Mouse (Mus musculus): ENCODE data around the gene Gm20388. TPM values are rescaled to one million over a fixed set of nuclear protein-coding genes. Genes with fewer than 3 reads are reported as not detected.

Gm20388 gene
- polyA plus RNA-seq, 1 experiment = 18.7 TPM

- H3K4me1 ChIP-seq (ENCODE audit: control insufficient read depth, insufficient read depth, low read length) = peaks cover 45% of the 10 kb centered on the region
- TF ChIP-seq POLR2A (IDR thresholded peaks at IDR 0.05; ENCODE audit: borderline replicate concordance, insufficient read depth, low read length) = no peak
- TF ChIP-seq CTCF (IDR thresholded peaks at IDR 0.05; ENCODE audit: borderline replicate concordance, insufficient read depth, low read depth, low read length) = peak; percentile 45; the same call in 1 of the 2 replicates
- DNase-seq = peak; percentile 53 to 59
- no peaks in the 10 kb centered on the region for H3K27me3 ChIP-seq (ENCODE audit: control insufficient read depth, insufficient read depth, low read length)
- H3K4me3 ChIP-seq (replicated peaks; ENCODE audit: insufficient read depth, low read depth, low read length) = no peak overlapping the region
- no peak overlapping the region for H3K27ac ChIP-seq (ENCODE audit: insufficient read depth, low read length)
- WGBS = 34% methylated on average over 33 of the region's 33 CpGs
Measured at GRCm38 (mm10) chr8:120416522-120417394, 506.1 kb downstream of the Gm20388 start.

DNA sequence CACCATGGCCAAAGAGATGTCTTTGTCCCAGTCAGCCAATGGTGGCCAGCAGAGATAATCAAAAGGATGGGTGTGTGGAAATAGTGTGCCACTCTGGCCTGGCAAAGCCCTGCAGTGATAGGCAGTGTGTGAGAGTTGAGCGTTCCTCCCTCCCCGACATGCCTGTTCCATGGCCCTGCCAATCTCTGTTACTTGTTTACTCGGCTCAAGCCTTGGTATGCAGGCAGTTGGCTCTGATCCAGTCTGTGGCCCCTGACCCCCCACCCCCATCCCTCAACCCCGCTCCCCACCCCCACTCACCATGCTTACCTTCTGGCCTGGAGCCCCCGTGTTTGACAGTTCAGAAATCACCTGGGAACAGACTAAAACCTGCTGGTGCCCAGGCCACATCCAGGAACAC, 507.5 kb downstream of the Gm20388 start:
- H3K4me1 ChIP-seq (ENCODE audit: control insufficient read depth, insufficient read depth, low read length) = peaks cover 30% of the 10 kb centered on the region
- WGBS = 81% methylated on average over 5 of the region's 5 CpGs

DNA sequence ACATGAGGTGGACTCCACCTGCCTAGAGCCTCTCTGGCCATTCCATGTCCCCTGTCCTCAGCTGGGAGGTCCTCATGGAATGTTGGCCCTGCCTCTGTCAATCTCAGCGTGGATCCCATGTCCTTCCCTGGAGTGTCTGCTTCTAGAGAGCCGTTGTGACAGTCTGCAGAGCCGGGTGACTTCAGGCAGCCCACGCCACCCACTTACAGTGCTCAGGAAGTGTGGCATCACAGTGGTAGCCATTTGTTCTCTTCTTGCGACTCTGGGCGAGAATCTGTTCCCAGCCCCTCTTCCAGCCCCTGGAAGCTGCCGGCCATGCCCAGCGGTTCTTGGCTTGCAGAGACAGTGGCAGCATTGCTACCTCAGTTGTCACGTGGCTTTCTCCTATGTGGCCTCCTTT, 509.0 kb downstream of the Gm20388 start:
- peaks cover 21% of the 10 kb centered on the region for H3K4me1 ChIP-seq (ENCODE audit: control insufficient read depth, insufficient read depth, low read length)
- no peak for DNase-seq
- no peaks in the 10 kb centered on the region for H3K27me3 ChIP-seq (ENCODE audit: control insufficient read depth, insufficient read depth, low read length)
- TF ChIP-seq POLR2A (IDR thresholded peaks at IDR 0.05; ENCODE audit: borderline replicate concordance, insufficient read depth, low read length) (no peak), CTCF (IDR thresholded peaks at IDR 0.05; ENCODE audit: borderline replicate concordance, insufficient read depth, low read depth, low read length) (no peak)
- 85% methylated on average over 9 of the region's 9 CpGs for WGBS
- H3K4me3 ChIP-seq (replicated peaks; ENCODE audit: insufficient read depth, low read depth, low read length) = no peak overlapping the region
- H3K27ac ChIP-seq (ENCODE audit: insufficient read depth, low read length) = no peak overlapping the region

More for the DNA sequence above, 507.5 kb downstream of the Gm20388 start:
- Histone ChIP-seq H3K4me3 (replicated peaks; ENCODE audit: insufficient read depth, low read depth, low read length) (no peak overlapping the region), H3K27me3 (ENCODE audit: control insufficient read depth, insufficient read depth, low read length) (no peaks in the 10 kb centered on the region), H3K27ac (ENCODE audit: insufficient read depth, low read length) (no peak overlapping the region)
- DNase-seq = no peak
- TF ChIP-seq POLR2A (IDR thresholded peaks at IDR 0.05; ENCODE audit: borderline replicate concordance, insufficient read depth, low read length) (no peak), CTCF (IDR thresholded peaks at IDR 0.05; ENCODE audit: borderline replicate concordance, insufficient read depth, low read depth, low read length) (no peak)

GRCm38 (mm10) chr8:120420226-120420625, 509.6 kb downstream of the Gm20388 start:
- H3K27me3 ChIP-seq (ENCODE audit: control insufficient read depth, insufficient read depth, low read length) = no peaks in the 10 kb centered on the region
- peaks cover 21% of the 10 kb centered on the region for H3K4me1 ChIP-seq (ENCODE audit: control insufficient read depth, insufficient read depth, low read length)

GRCm38 (mm10) chr8:120421638-120422037, 511.0 kb downstream of the Gm20388 start:
- H3K4me1 ChIP-seq (ENCODE audit: control insufficient read depth, insufficient read depth, low read length) = peaks cover 22% of the 10 kb centered on the region
- no peak overlapping the region for H3K27ac ChIP-seq (ENCODE audit: insufficient read depth, low read length)
- WGBS = 70% methylated on average over 9 of the region's 9 CpGs
- no peak for DNase-seq
- no peaks in the 10 kb centered on the region for H3K27me3 ChIP-seq (ENCODE audit: control insufficient read depth, insufficient read depth, low read length)
- TF ChIP-seq POLR2A (IDR thresholded peaks at IDR 0.05; ENCODE audit: borderline replicate concordance, insufficient read depth, low read length) = no peak
- no peak for TF ChIP-seq CTCF (IDR thresholded peaks at IDR 0.05; ENCODE audit: borderline replicate concordance, insufficient read depth, low read depth, low read length)
- H3K4me3 ChIP-seq (replicated peaks; ENCODE audit: insufficient read depth, low read depth, low read length) = no peak overlapping the region

More at GRCm38 (mm10) chr8:120420226-120420625, 509.6 kb downstream of the Gm20388 start:
- no peak overlapping the region for H3K4me3 ChIP-seq (replicated peaks; ENCODE audit: insufficient read depth, low read depth, low read length)
- no peak for DNase-seq
- no peak for TF ChIP-seq CTCF (IDR thresholded peaks at IDR 0.05; ENCODE audit: borderline replicate concordance, insufficient read depth, low read depth, low read length)
- TF ChIP-seq POLR2A (IDR thresholded peaks at IDR 0.05; ENCODE audit: borderline replicate concordance, insufficient read depth, low read length) = no peak
- 91% methylated on average over 5 of the region's 5 CpGs for WGBS
- H3K27ac ChIP-seq (ENCODE audit: insufficient read depth, low read length) = no peak overlapping the region

GRCm38 (mm10) chr8:120422236-120422635, 511.6 kb downstream of the Gm20388 start:
- 95% methylated on average over 8 of the region's 8 CpGs for WGBS
- TF ChIP-seq POLR2A (IDR thresholded peaks at IDR 0.05; ENCODE audit: borderline replicate concordance, insufficient read depth, low read length) (no peak), CTCF (IDR thresholded peaks at IDR 0.05; ENCODE audit: borderline replicate concordance, insufficient read depth, low read depth, low read length) (no peak)
- peaks cover 23% of the 10 kb centered on the region for H3K4me1 ChIP-seq (ENCODE audit: control insufficient read depth, insufficient read depth, low read length)

DNA sequence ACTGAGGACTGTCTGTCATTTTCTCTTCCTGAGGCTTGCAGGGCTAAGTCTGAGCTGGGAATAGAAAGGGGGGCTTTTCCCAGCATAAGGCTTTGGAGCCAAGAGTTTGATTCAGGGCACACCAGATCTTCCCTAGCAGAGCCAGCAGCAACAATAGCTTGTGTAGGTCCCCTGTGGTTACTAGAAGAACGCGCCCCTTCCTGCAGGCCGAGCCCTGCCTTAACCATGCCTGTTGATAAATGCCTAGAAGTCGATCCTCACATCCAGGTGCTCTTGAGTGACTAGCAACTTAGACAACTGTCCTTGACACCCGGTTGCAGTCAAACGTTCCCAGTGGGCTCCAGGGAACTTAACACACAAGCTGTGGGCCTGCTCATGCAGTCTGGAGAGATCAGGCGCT, 512.9 kb downstream of the Gm20388 start:
- H3K4me3 ChIP-seq (replicated peaks; ENCODE audit: insufficient read depth, low read depth, low read length) = no peak overlapping the region
- H3K27me3 ChIP-seq (ENCODE audit: control insufficient read depth, insufficient read depth, low read length) = no peaks in the 10 kb centered on the region
- no peak overlapping the region for H3K27ac ChIP-seq (ENCODE audit: insufficient read depth, low read length)
- TF ChIP-seq POLR2A (IDR thresholded peaks at IDR 0.05; ENCODE audit: borderline replicate concordance, insufficient read depth, low read length) (no peak), CTCF (IDR thresholded peaks at IDR 0.05; ENCODE audit: borderline replicate concordance, insufficient read depth, low read depth, low read length) (no peak)
- peaks cover 30% of the 10 kb centered on the region for H3K4me1 ChIP-seq (ENCODE audit: control insufficient read depth, insufficient read depth, low read length)
- WGBS = 86% methylated on average over 7 of the region's 7 CpGs
- DNase-seq = no peak

More at GRCm38 (mm10) chr8:120422236-120422635, 511.6 kb downstream of the Gm20388 start:
- no peak overlapping the region for H3K4me3 ChIP-seq (replicated peaks; ENCODE audit: insufficient read depth, low read depth, low read length)
- H3K27ac ChIP-seq (ENCODE audit: insufficient read depth, low read length) = no peak overlapping the region
- DNase-seq = no peak
- no peaks in the 10 kb centered on the region for H3K27me3 ChIP-seq (ENCODE audit: control insufficient read depth, insufficient read depth, low read length)

- TF ChIP-seq CTCF (IDR thresholded peaks at IDR 0.05; ENCODE audit: borderline replicate concordance, insufficient read depth, low read depth, low read length) (no peak), POLR2A (IDR thresholded peaks at IDR 0.05; ENCODE audit: borderline replicate concordance, insufficient read depth, low read length) (no peak)
- no peak overlapping the region for H3K4me3 ChIP-seq (replicated peaks; ENCODE audit: insufficient read depth, low read depth, low read length)
- no peak for DNase-seq
- peaks cover 30% of the 10 kb centered on the region for H3K4me1 ChIP-seq (ENCODE audit: control insufficient read depth, insufficient read depth, low read length)
- H3K27ac ChIP-seq (ENCODE audit: insufficient read depth, low read length) = no peak overlapping the region
- 71% methylated on average over 4 of the region's 4 CpGs for WGBS
- no peaks in the 10 kb centered on the region for H3K27me3 ChIP-seq (ENCODE audit: control insufficient read depth, insufficient read depth, low read length)
Measured at GRCm38 (mm10) chr8:120424829-120425198, 514.2 kb downstream of the Gm20388 start.
